ENCODE assay signal across 8 mouse cellular contexts in genomic region chr6:81924304-81924703, GRCm38 (mm10). TPM values are rescaled to one million over a fixed set of nuclear protein-coding genes. Genes with fewer than 3 reads are reported as not detected.
DNase-seq lines count a peak whose midpoint lies in the region; ATAC-seq and TF ChIP-seq lines count a peak whose summit lies in the region.

No protein-coding gene starts in this region.

- peak overlapping the region; percentile 96 for H3K9ac ChIP-seq in forebrain, embryonic 11.5 days (ENCODE audit: low read length)
- H3K9ac ChIP-seq in liver, embryonic 13.5 days = peak overlapping the region; percentile 89

- intact Hi-C loops in left cerebral cortex, postnatal 25 days (cut with DNase I) = no loop called here

- no peaks in the 10 kb centered on the region for H3K9me3 ChIP-seq in erythroblast, embryonic 14.5 days (ENCODE audit: control insufficient read depth, low read length)
- H3K9me3 ChIP-seq in E14TG2a.4 (ENCODE audit: low read length) = no peaks in the 10 kb centered on the region
- H3K9me3 ChIP-seq in forebrain, embryonic 11.5 days (ENCODE audit: control insufficient read depth, low read length) = no peaks in the 10 kb centered on the region
- no peaks in the 10 kb centered on the region for H3K9me3 ChIP-seq in liver, embryonic 13.5 days (replicated peaks)

- TF ChIP-seq CTCF in E14TG2a.4 (conservative IDR thresholded peaks at IDR 0.05; ENCODE audit: low read length) = no peak

- peak overlapping the region; percentile 56 for H3K4me2 ChIP-seq in forebrain, embryonic 11.5 days (ENCODE audit: low read depth, low read length, severe bottlenecking)
- peak overlapping the region; percentile 77 for H3K4me2 ChIP-seq in liver, embryonic 13.5 days

- H3K27me3 ChIP-seq in erythroblast, embryonic 14.5 days (ENCODE audit: control insufficient read depth) = 0 out of 2 replicates have a peak, but pooled peaks cover 3% of the 10 kb centered on the region
- peaks cover 12% of the 10 kb centered on the region; the same call in 1 of the 2 replicates for H3K27me3 ChIP-seq in E14TG2a.4 (ENCODE audit: insufficient read depth, low read length)
- no peaks in the 10 kb centered on the region for H3K27me3 ChIP-seq in forebrain, embryonic 11.5 days (ENCODE audit: control insufficient read depth, insufficient read depth, low read length)
- no peaks in the 10 kb centered on the region for H3K27me3 ChIP-seq in liver, embryonic 13.5 days

- H3K4me3 ChIP-seq in erythroblast, embryonic 14.5 days (replicated peaks) = peak overlapping the region; percentile 93
- H3K4me3 ChIP-seq in E14TG2a.4 (replicated peaks; ENCODE audit: low read length) = peak overlapping the region; percentile 88
- H3K4me3 ChIP-seq in forebrain, embryonic 11.5 days (ENCODE audit: low read depth, low read length) = peak overlapping the region; percentile 85
- peak overlapping the region; percentile 86 for H3K4me3 ChIP-seq in liver, embryonic 13.5 days (replicated peaks)

- H3K27ac ChIP-seq in forebrain, embryonic 11.5 days (ENCODE audit: low read depth, low read length) = no peak overlapping the region
- H3K27ac ChIP-seq in liver, embryonic 13.5 days = no peak overlapping the region

- H3K36me3 ChIP-seq in erythroblast, embryonic 14.5 days (ENCODE audit: control insufficient read depth) = peaks cover 41% of the 10 kb centered on the region
- peaks cover 42% of the 10 kb centered on the region for H3K36me3 ChIP-seq in E14TG2a.4 (ENCODE audit: insufficient read depth, low read length)
- H3K36me3 ChIP-seq in forebrain, embryonic 11.5 days (ENCODE audit: control insufficient read depth, insufficient read depth, low read length) = no peaks in the 10 kb centered on the region; the same call in 1 of the 2 replicates
- H3K36me3 ChIP-seq in liver, embryonic 13.5 days = peaks cover 33% of the 10 kb centered on the region

- ATAC-seq in erythroblast, adult 5-6 weeks (replicated peaks; ENCODE audit: low FRiP score, poor library complexity, severe bottlenecking) = no peak
- 0 out of 2 replicates have a peak, but pooled peaks have one; percentile 25 for ATAC-seq in forebrain, embryonic 11.5 days (replicated peaks; ENCODE audit: low FRiP score)
- peak; percentile 60 for ATAC-seq in liver, embryonic 13.5 days (ENCODE audit: low read depth)

- peaks cover 21% of the 10 kb centered on the region for H3K4me1 ChIP-seq in erythroblast, embryonic 14.5 days (ENCODE audit: control insufficient read depth)
- H3K4me1 ChIP-seq in E14TG2a.4 (replicated peaks; ENCODE audit: low read depth, low read length) = peaks cover 8% of the 10 kb centered on the region
- no peaks in the 10 kb centered on the region for H3K4me1 ChIP-seq in forebrain, embryonic 11.5 days (replicated peaks; ENCODE audit: control insufficient read depth, insufficient read depth, low read length)
- peaks cover 17% of the 10 kb centered on the region for H3K4me1 ChIP-seq in liver, embryonic 13.5 days (replicated peaks)

- DNase-seq in forebrain, embryonic 11.5 days (ENCODE audit: low spot score) = no peak
- peak; percentile 9 for DNase-seq in liver, embryonic 13.5 days
- no peak for DNase-seq in right cerebral cortex, postnatal 14 days
- no peak for DNase-seq in left cerebral cortex, postnatal 25 days (ENCODE audit: low spot score in 2 of 2)
- DNase-seq in cerebellum, postnatal 4 days (ENCODE audit: low spot score in 2 of 2) = no peak

- WGBS in forebrain, embryonic 11.5 days = 19% methylated on average over 5 of the region's 5 CpGs
- WGBS in liver, embryonic 13.5 days (ENCODE audit: insufficient replicate concordance) = 13% methylated on average over 5 of the region's 5 CpGs

RNA-seq across cellular contexts. Expression of gene Gcfc2, which starts 0.8 kb away (rescaled TPM):
- 0.12 and 0.22 TPM in 2 replicates for polyA plus RNA-seq in erythroblast, embryonic 14.5 days (2012)
- total RNA-seq in erythroblast, adult 5-6 weeks (2015; ENCODE audit: low replicate concordance) = 0.96 and 4.4 TPM in 2 replicates
- total RNA-seq in erythroblast, adult 5-6 weeks (2017; ENCODE audit: low replicate concordance) = 9.3 and 14.1 TPM in 2 replicates
- 14.4 and 18.5 TPM in 2 replicates for polyA plus RNA-seq in forebrain, embryonic 11.5 days (2014; fragmentation: Nextera tagmentation; extraction: Ambion mirVana)
- 4.5 and 4.6 TPM in 2 replicates for polyA plus RNA-seq in liver, embryonic 13.5 days (2015; fragmentation: Nextera tagmentation; extraction: Ambion mirVana)
- 10 to 100 TPM in 1 of 2 experiments, 1 to 10 TPM in 1; 8.7 to 10.7 TPM for total RNA-seq in left cerebral cortex, postnatal 25 days (2021)

RNA-seq across cellular contexts. Expression of gene Mrpl19, which starts 41.5 kb away (rescaled TPM):
- polyA plus RNA-seq in erythroblast, embryonic 14.5 days (2012) = 0.13 and 0.16 TPM in 2 replicates
- total RNA-seq in erythroblast, adult 5-6 weeks (2015; ENCODE audit: low replicate concordance) = 2.7 and 4.4 TPM in 2 replicates
- 2.9 and 4.3 TPM in 2 replicates for total RNA-seq in erythroblast, adult 5-6 weeks (2017; ENCODE audit: low replicate concordance)
- 58.9 and 59.6 TPM in 2 replicates for polyA plus RNA-seq in forebrain, embryonic 11.5 days (2014; fragmentation: Nextera tagmentation; extraction: Ambion mirVana)
- polyA plus RNA-seq in liver, embryonic 13.5 days (2015; fragmentation: Nextera tagmentation; extraction: Ambion mirVana) = 37.9 and 46.3 TPM in 2 replicates
- 10 to 100 TPM; 25.8 to 33.0 TPM for total RNA-seq in left cerebral cortex, postnatal 25 days (2021)

Comparison
In these comparisons a context has a peak if more than half of its experiments do, and no peak if none do; other contexts are left out.
1. RNA of gene Mrpl19, which starts 41.5 kb away (polyA plus RNA-seq): 58.9 to 59.6 TPM in forebrain, embryonic 11.5 days and 37.9 to 46.3 TPM in liver, embryonic 13.5 days; 0.13 to 0.16 TPM in erythroblast, embryonic 14.5 days; every median in the first group is over 10 times any median in the second.
2. Peak in every context shown above with its lines, with median percentiles within 50 percentile points of each other: H3K4me3 ChIP-seq.